Mouse (Mus musculus) c-Kit-positive CD71-positive TER-119-negative erythroid progenitor cells, embryonic 14.5 days (primary cell): ENCODE results near the gene Mau2.
"Not testable (repeated sequence)": the region's sequence is repeated elsewhere in the genome, so short reads cannot be mapped to it uniquely, and the experiment has no call there.

Experiments used
- DNase-seq: peaks from one replicate; pipeline ENCODE4 v3.0.0-alpha.2; 2013; ENCODE audit warnings: low read depth

Mau2 gene

DNA sequence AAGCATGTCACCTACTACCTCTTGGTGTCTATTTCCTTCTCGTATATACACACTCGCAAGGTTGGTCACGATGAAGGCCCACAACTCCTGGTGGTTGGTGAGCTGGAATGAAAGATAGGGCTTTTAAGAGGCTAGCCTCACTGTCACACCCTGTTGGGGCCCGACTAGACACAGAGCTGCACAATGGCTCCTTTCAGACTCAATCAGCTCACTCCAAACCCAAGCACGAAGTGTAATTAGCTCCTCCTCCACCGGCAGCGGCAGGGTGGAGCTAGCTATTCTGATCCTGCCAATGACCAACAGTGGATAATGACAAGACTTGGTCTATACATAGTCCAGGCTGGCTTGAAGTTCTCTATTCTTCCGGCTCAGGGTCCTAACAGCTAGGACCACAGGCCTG, 18.9 kb downstream of the Mau2 start:
- DNase-seq: no peak

DNA sequence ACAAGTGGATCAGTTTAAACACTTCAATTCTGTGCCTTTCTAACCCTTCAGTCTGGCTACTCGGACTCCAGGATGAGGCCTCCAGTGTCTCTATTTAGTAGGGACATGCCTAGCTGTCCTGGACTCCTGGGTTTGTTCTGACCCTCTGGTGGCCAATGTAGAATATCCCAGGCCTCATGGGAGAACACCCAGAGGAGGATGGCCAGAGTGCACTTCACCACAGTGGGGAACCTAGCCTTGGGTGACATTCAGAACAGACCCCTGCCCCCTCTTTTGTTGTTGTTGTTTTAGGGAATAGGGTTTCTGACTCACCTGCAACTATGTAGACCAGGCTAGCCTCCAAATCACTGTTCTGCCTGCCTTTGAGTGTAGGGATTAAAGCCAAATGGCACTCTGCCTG, 27.5 kb downstream of the Mau2 start:
- DNase-seq: no peak

GRCm38 (mm10) chr8:70012763-70013162, 29.8 kb downstream of the Mau2 start:
- no peak for DNase-seq

- no peak for DNase-seq
Measured at GRCm38 (mm10) chr8:70012350-70012749, 30.2 kb downstream of the Mau2 start.

- not testable (repeated sequence) for DNase-seq
Measured at GRCm38 (mm10) chr8:70010796-70011195, 31.7 kb downstream of the Mau2 start.

- DNase-seq: no peak
Measured at GRCm38 (mm10) chr8:70005178-70005577, 37.4 kb downstream of the Mau2 start.

GRCm38 (mm10) chr8:70004345-70004744, 38.2 kb downstream of the Mau2 start:
- DNase-seq: no peak

DNA sequence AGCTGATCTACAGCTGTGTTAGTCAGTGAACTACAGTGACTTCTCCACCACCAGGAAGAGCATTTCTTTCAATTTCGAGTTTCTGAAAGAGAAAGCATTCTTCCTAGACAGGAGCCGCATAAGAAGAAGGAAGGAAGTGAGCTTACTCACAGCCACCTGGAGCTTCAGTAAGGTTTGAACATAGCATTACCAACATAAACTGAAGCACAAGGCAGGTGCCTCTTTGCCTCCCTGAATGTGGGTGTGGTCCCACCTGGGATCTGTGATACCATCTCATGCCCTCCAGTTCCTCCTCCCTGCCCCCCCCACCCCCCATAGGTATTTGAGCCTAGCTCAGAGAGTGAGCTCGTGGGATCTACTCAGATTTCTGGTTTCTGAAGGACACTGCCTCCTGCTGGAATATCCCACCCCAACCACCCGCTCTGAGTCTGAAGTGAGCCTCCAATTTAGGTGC, 39.3 kb downstream of the Mau2 start:
- DNase-seq: no peak

GRCm38 (mm10) chr8:70001892-70002191, 40.7 kb downstream of the Mau2 start:
- DNase-seq: not testable (repeated sequence)

GRCm38 (mm10) chr8:70001176-70001891, 41.2 kb downstream of the Mau2 start:
- DNase-seq: peak; percentile 68

DNA sequence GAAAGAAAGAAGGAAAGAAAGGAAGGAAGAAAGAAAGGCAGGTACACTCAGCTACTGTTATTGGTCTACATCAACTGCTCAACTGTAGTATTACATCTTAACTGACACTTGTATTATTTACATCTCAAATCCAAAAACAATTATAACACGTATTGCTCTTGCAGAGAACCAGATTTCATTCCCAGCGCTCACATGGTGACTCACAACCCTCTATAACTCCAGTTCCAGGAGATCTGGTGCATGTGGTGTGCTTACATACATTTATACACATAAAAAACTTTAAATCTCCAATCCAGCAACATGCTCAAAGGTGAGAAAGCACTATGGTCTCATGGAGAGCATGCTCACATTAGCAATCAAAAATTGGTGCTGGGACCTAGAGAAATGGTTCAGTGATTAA, 42.3 kb downstream of the Mau2 start:
- DNase-seq: no peak

DNA sequence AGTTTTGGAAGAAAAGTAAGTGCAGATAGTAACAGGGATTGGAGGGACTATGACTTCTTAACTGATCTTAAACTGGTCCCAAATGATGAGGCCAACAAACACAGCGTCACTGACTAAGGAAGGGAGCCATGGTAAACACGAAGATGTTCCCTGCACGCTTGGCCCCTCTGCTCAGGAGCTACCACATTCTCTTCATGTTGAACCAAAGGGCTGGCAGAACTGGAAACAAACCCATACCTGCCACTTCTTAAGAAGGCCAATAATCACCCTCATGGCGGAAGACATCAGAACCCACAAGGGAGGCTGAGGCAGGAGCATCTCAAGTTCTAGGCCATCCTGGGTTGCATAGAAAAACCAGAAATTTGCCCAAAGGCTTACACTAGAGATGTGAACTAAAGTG, 43.3 kb downstream of the Mau2 start:
- no peak for DNase-seq

DNA sequence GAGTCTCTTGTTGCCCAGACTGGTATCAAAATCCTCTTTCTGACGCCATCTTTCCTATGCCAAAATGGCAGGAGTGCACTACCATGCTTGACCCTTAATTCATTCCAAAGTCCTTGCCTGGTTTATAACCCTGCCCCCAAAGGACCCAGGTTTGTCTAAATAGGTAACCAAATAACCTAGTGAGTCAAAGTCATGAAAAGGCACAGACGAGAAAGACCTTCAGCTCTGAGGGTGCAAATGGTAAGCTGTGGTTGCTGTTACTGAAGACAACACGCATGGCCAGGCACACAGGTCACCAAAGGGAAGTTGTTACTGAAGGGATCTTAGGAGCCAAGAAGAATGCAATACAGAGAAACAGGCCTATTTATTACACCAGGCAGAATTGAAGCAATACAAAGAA, 43.8 kb downstream of the Mau2 start:
- DNase-seq: no peak

- DNase-seq: no peak
Measured at GRCm38 (mm10) chr8:69996589-69997285, 45.8 kb downstream of the Mau2 start.

- DNase-seq: peak; percentile 99
Measured at GRCm38 (mm10) chr8:69995776-69996588, 46.6 kb downstream of the Mau2 start, which contains the start of gene Gatad2a. Gene Gatad2a, minus strand, starts transcription at chr8:69996384.

GRCm38 (mm10) chr8:69995422-69995775, 47.1 kb downstream of the Mau2 start:
- DNase-seq: no peak

GRCm38 (mm10) chr8:69988936-69989335, 53.6 kb downstream of the Mau2 start:
- DNase-seq: not testable (repeated sequence)

DNA sequence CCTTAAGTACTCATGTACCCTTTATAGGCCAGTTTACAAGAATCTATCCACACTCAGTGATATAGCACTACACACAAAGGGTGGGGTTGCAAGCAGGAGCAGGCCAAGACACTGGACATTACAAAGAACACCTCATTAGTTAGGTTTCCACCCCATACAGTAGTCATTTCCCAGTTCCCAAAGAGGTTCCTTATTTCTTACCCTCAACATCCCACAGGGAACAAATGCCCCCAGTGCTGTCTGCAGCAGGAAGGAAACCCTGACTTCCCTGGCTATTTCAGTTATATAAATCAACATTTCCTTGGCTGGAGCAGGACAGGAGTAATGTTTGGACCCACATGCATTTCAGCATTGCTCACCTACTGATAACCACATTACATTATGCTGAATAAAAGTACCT, 54.8 kb downstream of the Mau2 start:
- DNase-seq: no peak

GRCm38 (mm10) chr8:69984876-69985553, 57.5 kb downstream of the Mau2 start:
- no peak for DNase-seq

DNA sequence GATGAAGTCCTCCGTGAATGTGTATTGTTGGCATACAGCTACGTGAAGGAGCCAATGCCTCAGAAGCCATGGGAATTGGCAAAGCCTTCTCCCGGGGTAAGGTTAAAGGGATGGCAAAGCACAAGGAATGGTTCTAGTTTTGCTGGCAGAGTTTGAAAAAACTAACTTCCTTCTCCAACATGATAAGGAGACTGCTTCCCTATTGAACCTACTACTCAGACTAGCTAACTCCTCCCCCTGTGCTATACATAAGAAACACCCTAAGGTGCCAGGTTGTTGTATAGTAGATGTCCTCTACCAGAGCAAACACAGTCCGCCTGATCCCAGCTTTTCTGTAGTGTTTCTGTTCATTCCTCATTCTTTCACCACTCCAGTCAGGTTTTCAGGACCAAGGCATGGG, 64.1 kb downstream of the Mau2 start:
- no peak for DNase-seq

DNA sequence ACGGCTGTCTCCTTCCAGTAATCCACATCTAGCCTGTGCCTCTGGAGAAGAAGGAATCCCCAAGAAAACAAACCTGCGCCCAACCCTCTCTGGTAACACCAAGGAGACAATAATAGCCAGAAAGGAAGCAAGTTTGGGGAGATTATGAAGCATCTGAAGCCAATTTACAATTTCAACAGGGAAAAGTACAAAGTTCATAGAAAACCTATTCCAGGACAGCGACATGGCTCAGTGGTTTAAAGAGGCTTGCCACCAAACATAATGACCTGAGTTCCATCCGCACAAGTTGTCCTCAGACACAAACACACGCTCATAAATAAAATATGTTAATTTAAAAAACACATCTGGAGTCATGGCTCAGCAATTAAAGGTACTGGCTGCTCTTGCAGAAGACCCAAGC, 67.7 kb downstream of the Mau2 start:
- no peak for DNase-seq

- DNase-seq: peak; percentile 93
Measured at GRCm38 (mm10) chr8:69974194-69974614, 68.3 kb downstream of the Mau2 start.
